Mouse (Mus musculus) brain, embryonic 18.5 days (tissue): ENCODE measurements around the gene Ssbp4.

Experiments used
- DNase-seq: peaks from one replicate; pipeline ENCODE4 v3.0.0-alpha.2; 2012; ENCODE audit warnings: low read depth, low spot score

Ssbp4 gene

DNA sequence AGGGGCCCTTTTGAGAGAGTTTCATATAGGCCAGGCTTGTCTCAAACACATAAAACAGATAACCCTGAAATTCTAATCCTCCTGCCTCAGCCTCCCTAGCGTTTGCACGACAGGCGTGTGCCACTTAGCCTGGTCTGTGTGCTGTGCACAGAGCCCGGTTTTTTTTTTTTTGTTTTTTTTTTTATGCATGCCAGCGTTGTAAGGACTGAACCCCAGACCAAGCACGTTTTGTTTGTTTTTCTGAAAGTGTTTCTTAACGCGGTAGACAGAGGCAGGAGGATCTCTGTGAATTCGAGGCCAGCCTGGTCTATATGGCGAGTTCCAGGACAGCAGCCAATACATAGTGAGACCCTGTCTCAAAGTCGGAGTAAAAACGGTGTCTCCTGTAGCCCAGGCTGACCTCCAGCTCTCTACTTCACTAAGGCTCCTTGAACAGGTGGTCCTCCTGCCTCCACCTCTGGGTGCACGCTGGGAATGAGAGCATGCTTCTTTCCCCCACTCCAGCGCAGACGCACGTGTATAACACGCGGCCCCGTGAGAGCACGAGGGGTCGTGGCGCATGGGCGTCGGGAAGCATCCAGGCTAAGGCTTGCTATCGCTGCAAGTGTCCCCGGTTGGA is at the start of gene Ssbp4:
Gene Ssbp4, minus strand, starts transcription at position 124 of the 619 bp plus-strand sequence.
- no peak for DNase-seq

- DNase-seq, result no peak
Observed at GRCm38 (mm10) chr8:70657739-70658138, 49.1 kb upstream of the Ssbp4 start.

DNA sequence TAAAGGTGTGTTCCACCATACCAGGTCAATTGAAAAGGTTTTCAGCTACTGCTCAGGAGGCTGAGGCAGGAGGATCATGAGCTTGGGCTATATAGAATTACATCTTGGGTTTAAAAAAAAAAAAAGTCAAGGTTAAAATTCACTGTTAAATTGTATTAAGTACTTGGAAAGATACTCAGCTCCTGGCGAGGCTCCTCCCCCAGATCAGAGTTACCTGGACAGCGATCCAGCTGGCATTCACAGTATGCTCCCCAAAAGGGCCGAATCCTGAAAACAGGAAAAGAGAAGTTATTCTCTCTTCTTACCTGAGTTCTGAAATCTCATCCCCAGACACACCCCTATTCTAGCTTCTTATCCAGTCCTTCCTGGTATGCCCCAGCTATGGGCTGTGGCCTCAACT is 48.5 kb upstream of the Ssbp4 start:
- no peak for DNase-seq

- DNase-seq, result no peak
Observed at GRCm38 (mm10) chr8:70656193-70656790, 47.6 kb upstream of the Ssbp4 start.

DNA sequence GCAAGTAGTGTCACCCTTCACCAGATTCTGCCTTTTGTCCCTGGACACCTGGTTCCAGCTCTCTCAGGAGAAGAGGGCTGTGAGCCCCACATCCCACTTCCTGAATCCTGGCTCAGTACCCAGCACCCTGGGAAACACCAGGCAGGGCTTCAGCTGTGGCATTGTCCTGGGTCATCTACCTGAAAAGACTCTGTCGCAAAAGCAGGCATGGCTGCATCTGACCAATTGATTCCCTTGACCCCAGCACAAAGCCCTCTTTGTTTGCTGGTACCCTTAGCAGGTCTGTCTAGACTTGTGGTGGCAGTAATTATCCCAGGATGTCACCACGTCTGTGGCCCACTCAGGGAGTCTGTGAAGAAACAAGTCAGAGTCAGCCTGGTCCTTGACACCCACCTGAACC is 46.8 kb upstream of the Ssbp4 start:
- DNase-seq, result no peak

GRCm38 (mm10) chr8:70654121-70654520 is 45.4 kb upstream of the Ssbp4 start:
- DNase-seq, result no peak

DNA sequence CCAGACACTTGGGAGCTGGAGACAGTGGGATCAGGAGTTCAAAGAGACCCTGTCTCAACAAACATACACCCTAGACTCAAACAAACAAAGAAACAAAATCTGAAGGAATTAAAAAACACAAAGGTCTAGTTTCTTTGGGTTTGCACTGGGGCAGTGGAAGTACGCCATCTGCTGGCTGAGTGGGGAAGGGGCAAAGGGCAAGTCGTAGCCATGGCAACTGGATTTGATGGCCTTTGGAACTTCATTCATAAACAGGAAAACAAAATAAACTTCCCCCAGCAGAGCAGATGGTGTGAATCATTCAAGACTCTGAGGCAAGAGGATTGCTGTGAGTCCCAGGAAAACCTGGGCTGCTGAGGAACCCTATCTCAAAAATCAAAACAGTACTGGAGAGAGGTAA is 44.6 kb upstream of the Ssbp4 start:
- no peak for DNase-seq

GRCm38 (mm10) chr8:70650351-70650750 is 41.7 kb upstream of the Ssbp4 start:
- DNase-seq, result no peak

- no peak for DNase-seq
Observed at GRCm38 (mm10) chr8:70649324-70649723, 40.7 kb upstream of the Ssbp4 start.

DNA sequence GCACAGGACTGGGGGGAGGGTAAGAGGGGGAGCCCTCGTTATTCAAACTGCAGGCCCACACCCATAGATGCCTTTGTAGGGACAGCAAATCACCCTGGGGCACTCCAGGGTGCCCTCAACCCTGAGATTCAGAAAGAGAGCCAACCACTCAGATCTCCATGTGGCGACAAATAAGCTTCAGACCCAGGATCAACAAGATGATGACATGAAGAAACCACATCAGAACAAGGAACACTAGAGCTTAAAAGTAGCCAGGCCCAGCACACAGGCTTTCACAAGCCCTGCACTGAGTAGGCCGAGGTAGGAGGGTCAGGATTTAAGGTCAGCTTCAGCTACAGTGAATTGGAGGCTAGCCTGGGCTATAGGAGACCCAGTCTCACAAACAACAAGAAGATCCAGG is 40.2 kb upstream of the Ssbp4 start:
- no peak for DNase-seq

DNA sequence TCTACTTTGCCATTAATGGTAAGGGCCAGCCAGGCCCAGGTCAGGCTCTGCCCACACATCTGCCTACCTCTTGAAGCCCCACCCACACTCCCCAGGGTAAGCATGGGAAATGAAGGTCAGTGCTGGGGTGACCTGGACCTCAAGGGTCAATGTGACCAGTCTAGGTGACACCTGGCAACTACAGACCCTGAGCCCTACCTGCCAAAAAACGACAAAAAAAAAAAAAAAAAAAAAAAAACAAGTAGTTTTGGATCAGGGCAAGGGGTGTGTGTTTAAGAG is 39.4 kb upstream of the Ssbp4 start:
- DNase-seq, result no peak

GRCm38 (mm10) chr8:70647343-70648163 is 38.9 kb upstream of the Ssbp4 start:
- DNase-seq, result no peak

DNA sequence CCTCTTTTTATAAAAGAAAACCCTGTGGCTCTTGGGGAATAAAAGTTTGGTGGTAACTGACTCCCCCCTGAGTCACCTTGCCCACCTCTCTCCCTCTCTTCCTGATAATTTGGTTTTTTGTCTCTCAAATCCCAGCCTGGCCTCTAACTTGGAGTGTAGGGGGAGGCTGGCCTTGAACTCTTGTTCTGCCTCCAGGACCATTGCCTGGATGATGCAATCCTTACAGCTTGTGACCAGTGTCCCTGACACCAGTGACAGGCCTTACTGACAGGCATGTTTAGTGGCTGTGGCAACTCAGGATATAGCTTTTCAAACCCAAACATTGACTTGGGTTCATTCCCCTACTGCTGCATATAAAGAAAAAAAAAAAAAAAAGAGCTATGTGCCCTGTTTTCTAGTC is 38.1 kb upstream of the Ssbp4 start:
- DNase-seq, result no peak

DNA sequence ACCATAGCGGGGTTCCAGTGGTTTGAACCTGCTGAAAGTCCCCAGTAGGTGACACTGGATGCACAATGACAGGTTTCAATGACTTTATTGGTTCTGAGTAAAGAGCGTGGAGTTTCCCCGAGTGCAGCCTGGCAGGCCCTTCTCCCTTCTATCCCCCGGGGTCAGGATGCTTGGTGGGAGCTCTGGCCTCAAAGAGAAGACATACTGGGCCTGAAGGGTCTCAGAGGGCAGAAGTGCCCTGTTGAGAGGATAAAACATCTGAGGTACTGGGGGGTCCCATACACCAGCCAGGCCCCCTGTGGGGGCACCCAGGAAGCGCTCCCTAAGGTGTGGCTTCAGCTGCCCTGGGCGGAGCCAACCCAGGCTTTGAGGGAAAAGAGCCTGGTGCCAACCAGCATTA is 37.7 kb upstream of the Ssbp4 start:
- DNase-seq, result no peak

DNA sequence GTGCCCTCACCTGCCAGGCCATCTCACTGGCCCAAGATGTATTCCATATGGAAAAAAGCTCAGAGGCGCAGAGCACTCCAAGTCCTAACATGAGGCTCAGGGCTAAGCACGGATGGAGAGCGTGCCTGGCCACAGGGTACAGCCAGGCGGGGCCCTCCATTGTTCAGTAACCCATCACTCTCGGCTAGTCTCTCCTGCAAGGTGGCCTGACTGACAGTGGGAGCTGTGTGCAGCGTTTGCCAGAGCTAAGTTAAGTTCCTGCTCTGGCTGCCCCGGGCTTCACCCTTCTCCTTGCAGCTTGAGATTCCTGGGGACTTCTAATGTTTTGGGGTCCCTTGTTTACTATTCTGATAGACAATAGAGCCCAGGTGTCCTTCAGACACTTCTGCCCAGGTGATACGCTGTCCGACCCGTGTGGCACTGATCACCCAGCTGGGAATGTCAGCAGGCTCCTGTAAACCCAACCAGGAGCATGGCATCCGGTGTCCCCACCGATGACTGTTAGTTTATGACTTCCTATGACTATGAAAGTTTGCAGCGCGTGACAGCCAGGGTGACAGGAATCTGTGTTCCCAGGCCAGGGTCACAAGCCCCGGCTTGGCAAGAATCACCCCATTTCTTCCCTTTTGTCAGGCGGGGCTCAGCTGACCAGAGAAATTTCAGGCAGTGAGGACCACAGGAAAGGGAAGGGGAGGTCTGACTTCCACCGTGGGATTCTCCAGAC is 37.0 kb upstream of the Ssbp4 start:
- no peak for DNase-seq

DNA sequence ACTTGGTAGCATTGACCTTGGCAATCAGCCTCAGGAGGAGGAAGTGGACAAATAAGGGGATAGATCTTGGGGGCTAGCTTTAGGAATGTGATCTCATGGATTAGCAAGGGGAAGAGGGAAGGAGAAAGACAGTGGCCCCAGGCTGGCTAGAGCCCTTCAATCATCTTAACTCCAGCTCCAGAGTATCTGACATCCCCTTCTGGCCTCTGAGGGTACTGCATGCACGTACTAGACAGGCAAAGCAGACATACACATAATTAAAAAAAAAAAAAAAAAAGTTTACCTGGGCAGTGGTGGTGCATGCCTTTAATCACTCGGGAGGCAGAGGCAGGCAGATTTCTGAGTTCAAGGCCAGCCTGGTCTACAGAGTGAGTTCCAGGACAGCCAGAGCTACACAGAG is 35.4 kb upstream of the Ssbp4 start:
- DNase-seq, result no peak

GRCm38 (mm10) chr8:70643019-70643418 is 34.3 kb upstream of the Ssbp4 start:
- DNase-seq, result no peak

- no peak for DNase-seq
Observed at GRCm38 (mm10) chr8:70638752-70639151, 30.1 kb upstream of the Ssbp4 start.

DNA sequence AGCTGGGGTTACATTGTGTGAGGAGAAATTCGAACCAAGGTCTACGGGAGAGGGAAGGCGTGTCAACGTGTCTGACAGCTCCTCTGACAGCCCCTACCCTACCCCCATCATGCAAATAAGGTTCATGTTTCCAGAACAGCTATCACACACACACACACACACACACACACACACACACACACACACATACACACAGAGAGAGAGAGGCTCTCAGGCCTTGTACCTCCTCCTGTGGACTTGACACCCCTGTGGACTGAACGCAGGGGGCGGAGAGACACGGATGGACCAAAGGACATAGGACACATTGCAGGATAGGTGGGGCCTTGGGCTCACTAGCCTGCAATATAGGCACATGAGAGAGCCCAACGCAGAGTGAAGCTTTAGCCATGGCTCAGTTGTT is 28.2 kb upstream of the Ssbp4 start:
- DNase-seq, result no peak

- no peak for DNase-seq
Observed at GRCm38 (mm10) chr8:70635527-70635926, 26.9 kb upstream of the Ssbp4 start.

GRCm38 (mm10) chr8:70634066-70634465 is 25.4 kb upstream of the Ssbp4 start:
- DNase-seq, result no peak

GRCm38 (mm10) chr8:70632346-70632892 is 23.7 kb upstream of the Ssbp4 start, which contains the start of gene Gdf15:
Gdf15 (minus strand) TSS chr8:70632456.
- DNase-seq, result no peak
